Mouse (Mus musculus): ENCODE results near the gene Snap91. TPM values are rescaled to one million over a fixed set of nuclear protein-coding genes. Genes with fewer than 3 reads are reported as not detected.

The Snap91 gene
- polyA plus RNA-seq (2017; shearing (Covaris generic)) = under 1 TPM; 0.34 to 0.97 TPM

DNA sequence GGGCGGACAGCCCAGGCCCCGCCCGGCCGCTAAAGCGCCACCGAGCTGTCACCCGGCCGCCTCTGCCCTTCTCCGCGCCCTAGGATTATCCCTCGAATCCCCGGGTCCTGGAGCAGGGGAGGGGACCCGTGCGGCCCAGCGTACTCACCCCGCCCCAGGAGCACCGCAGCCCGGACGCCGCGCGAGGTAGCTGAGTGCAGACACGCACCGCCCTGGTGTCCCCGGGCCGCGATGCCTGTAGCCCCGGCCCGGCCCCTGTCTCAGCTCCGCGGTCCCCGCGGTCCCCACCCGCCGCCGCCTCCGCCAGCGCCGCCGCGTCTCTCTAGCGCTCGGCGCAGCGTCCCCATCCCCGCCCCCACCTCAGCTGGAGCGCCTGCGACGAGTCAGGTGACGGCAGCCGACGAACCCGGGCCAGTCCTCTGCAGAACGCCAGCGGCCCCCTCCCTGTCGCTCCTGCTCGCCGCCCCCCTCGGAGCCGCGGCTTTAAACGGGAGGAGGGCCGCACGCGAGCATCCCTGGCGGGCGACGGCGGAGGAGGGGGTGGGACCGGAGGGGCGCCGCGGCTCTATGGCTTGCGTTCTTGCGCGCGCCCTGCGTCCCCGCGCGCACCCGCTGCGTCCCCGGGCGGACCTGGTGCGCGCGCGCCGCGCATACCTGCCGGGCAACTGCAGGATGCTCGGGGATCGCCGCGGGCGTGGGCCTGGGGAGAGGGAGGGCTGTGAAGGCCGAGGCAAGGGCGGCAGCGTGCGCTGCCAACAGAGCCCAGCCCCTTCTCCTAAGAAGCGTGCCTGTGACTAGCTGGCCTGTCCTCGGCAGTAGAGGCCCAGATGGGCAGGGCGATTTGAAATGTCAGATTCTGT is at the start of gene Snap91:
Gene Snap91 (minus strand): TSS at position 542 of the 860 bp plus-strand sequence.

DNA sequence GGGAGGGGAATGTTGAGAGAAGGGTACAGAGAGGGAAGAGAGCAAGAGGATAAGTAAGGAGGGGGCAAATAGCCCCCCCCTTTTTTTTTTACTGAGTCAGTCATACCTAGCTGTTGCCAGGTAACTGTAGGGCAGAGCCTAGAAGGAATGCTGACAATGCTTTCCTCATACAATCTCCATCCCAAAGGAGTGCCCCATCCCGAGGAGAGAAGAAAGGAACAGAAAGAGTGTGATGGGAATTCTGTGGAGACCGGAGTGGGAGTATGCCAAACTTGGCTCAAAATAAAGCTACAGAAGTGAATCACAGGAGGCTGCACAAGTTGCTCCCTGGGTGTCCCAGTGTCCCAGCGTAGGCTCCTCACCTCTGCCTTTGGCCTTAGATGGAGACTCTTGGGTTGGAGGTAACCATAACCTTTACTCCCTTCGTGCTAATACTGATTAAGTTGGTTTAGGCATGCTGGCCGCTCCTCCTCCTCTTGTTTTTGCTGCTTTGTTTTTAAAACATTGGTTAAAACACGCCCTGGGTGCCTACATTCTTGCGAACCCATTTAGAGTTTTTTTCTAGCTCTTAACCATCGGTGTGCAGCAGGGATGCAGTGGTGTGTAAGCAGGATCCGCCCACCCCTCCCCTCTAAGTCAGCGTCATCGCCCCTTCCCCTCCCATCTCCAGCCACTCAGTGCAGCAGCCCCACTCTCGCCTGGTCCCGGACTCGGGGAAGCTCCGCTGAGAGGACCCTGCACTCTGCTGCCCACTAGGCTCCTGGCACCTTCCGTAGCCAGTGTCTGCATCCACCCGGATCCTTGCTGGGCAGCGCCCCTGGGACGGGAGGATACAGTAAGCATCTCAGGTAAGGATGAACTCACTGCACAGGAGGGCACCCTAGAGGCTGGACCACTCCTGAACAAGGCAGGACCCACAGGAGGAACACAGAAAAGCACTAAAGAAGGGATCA is 137.2 kb downstream of the Snap91 start, which contains the start of gene Prss35:
Gene Prss35 (plus strand): TSS at position 691 of the 953 bp plus-strand sequence.

Other genes starting within 250 kb of the Snap91 start
- 1 to 10 TPM in 1 of 2 experiments, under 1 TPM in 1; 0.25 to 1.3 TPM for gene Me1, start 184.7 kb downstream of the Snap91 start, polyA plus RNA-seq (2017; shearing (Covaris generic))
- under 1 TPM; 0.16 to 0.20 TPM for gene Prss35, start 137.0 kb downstream of the Snap91 start, polyA plus RNA-seq (2017; shearing (Covaris generic))
- gene Ripply2, start 134.9 kb upstream of the Snap91 start, polyA plus RNA-seq (2017; shearing (Covaris generic)) = not detected
- gene Cyb5r4, start 141.4 kb upstream of the Snap91 start, polyA plus RNA-seq (2017; shearing (Covaris generic)) = 10 to 100 TPM; 62.1 to 89.0 TPM